Mouse (Mus musculus): Measurements from ENCODE around the gene Numbl. TPM values are rescaled to one million over a fixed set of nuclear protein-coding genes. Genes with fewer than 3 reads are reported as not detected.

Numbl gene
- total and polyA plus RNA-seq, 3 experiments: 0.81 to 2.9 (median 2.3) TPM

GRCm38 (mm10) chr7:27257046-27257851, 984 bp upstream of the Numbl start:
- no peak overlapping the region for H3K4me3 ChIP-seq (replicated peaks in 1 of 3; ENCODE audit: low read depth in 2 of 3, low read length in 2 of 3, poor library complexity in 1 of 3)
- no peak overlapping the region for H3K27ac ChIP-seq (ENCODE audit: insufficient read depth, low read depth)
- in situ Hi-C loops (cut with MboI; ENCODE audit: low pct_ligation_motif_present, low pct_unique_long_range_greater_than_20kb, low sequenced_read_pairs) (no loop called here), dilution Hi-C loops (cut with MboI; ENCODE audit: extremely low pct_ligation_motif_present, extremely low pct_unique_long_range_greater_than_20kb, low sequenced_read_pairs) (no loop called here)
- H3K9me3 ChIP-seq (replicated peaks; ENCODE audit: low read length): peaks cover 6% of the 10 kb centered on the region
- H3K4me2 ChIP-seq (ENCODE audit: insufficient read depth, low read depth, poor library complexity, severe bottlenecking): no peak overlapping the region
- TF ChIP-seq MYC (IDR thresholded peaks at IDR 0.05; ENCODE audit: low read depth, low read length) (no peak), HCFC1 (IDR thresholded peaks at IDR 0.05; ENCODE audit: low read depth, low read length) (no peak), CHD1 (IDR thresholded peaks at IDR 0.05; ENCODE audit: low read depth, low read length) (no peak), MAFK (IDR thresholded peaks at IDR 0.05; ENCODE audit: insufficient replicate concordance, low read length) (no peak), MAX (IDR thresholded peaks at IDR 0.05; ENCODE audit: low read length) (no peak), JUN (IDR thresholded peaks at IDR 0.05; ENCODE audit: insufficient read depth, low read depth, low read length) (no peak), ZKSCAN1 (IDR thresholded peaks at IDR 0.05; ENCODE audit: borderline replicate concordance, low read depth, low read length) (no peak), KAT2A (IDR thresholded peaks at IDR 0.05; ENCODE audit: insufficient replicate concordance, low read length) (no peak), IRF4 (IDR thresholded peaks at IDR 0.05; ENCODE audit: low read depth, low read length) (no peak), E2F4 (IDR thresholded peaks at IDR 0.05; ENCODE audit: insufficient replicate concordance, low read depth, low read length) (no peak), ZMIZ1 (IDR thresholded peaks at IDR 0.05; ENCODE audit: low read depth, low read length) (no peak), CHD2 (IDR thresholded peaks at IDR 0.05; ENCODE audit: low read length) (no peak), RAD21 (IDR thresholded peaks at IDR 0.05; ENCODE audit: low read depth, low read length) (no peak), ZNF384 (IDR thresholded peaks at IDR 0.05; ENCODE audit: low read depth, low read length) (no peak), POLR2AphosphoS2 (IDR thresholded peaks at IDR 0.05; ENCODE audit: low read depth, low read length) (no peak)
- no peak for DNase-seq (ENCODE audit: extremely low read depth)
- H3K4me1 ChIP-seq (ENCODE audit: control insufficient read depth in 1 of 2, insufficient read depth in 2 of 2): peaks cover 5 to 21% of the 10 kb centered on the region in 2 experiments
- H3K36me3 ChIP-seq (replicated peaks in 1 of 2; ENCODE audit: control insufficient read depth in 1 of 2, insufficient read depth in 1 of 2, low read length in 1 of 2): peaks cover 16 to 52% of the 10 kb centered on the region in 2 experiments
- no peaks in the 10 kb centered on the region for H3K79me2 ChIP-seq (replicated peaks; ENCODE audit: control insufficient read depth, extremely low read depth, insufficient read depth, poor library complexity, severe bottlenecking)
- H3K27me3 ChIP-seq (replicated peaks): no peaks in the 10 kb centered on the region
- no peak overlapping the region for H3K9ac ChIP-seq (ENCODE audit: insufficient read depth, low read depth)

GRCm38 (mm10) chr7:27257852-27258204, 405 bp upstream of the Numbl start:
- Histone ChIP-seq H3K27me3 (replicated peaks) (no peaks in the 10 kb centered on the region), H3K9ac (ENCODE audit: insufficient read depth, low read depth) (peak overlapping the region; percentile 61), H3K4me1 (ENCODE audit: control insufficient read depth in 1 of 2, insufficient read depth in 2 of 2) (peaks cover 5 to 21% of the 10 kb centered on the region in 2 experiments), H3K36me3 (replicated peaks in 1 of 2; ENCODE audit: control insufficient read depth in 1 of 2, insufficient read depth in 1 of 2, low read length in 1 of 2) (peaks cover 13 to 52% of the 10 kb centered on the region in 2 experiments), H3K4me2 (ENCODE audit: insufficient read depth, low read depth, poor library complexity, severe bottlenecking) (peak overlapping the region; percentile 90), H3K27ac (ENCODE audit: insufficient read depth, low read depth) (no peak overlapping the region; the same call in 1 of the 2 replicates), H3K79me2 (replicated peaks; ENCODE audit: control insufficient read depth, extremely low read depth, insufficient read depth, poor library complexity, severe bottlenecking) (no peaks in the 10 kb centered on the region), H3K9me3 (replicated peaks; ENCODE audit: low read length) (peaks cover 6% of the 10 kb centered on the region), H3K4me3 (replicated peaks in 1 of 3; ENCODE audit: low read depth in 2 of 3, low read length in 2 of 3, poor library complexity in 1 of 3) (peak overlapping the region in 2 of 3 experiments; percentile 30 to 58)
- TF ChIP-seq UBTF (IDR thresholded peaks at IDR 0.05; ENCODE audit: low read depth, low read length) (no peak), PAX5 (IDR thresholded peaks at IDR 0.05; ENCODE audit: low read length) (no peak), RAD21 (IDR thresholded peaks at IDR 0.05; ENCODE audit: low read depth, low read length) (no peak), JUND (conservative IDR thresholded peaks at IDR 0.05; ENCODE audit: low read depth, low read length) (no peak), TBP (conservative IDR thresholded peaks at IDR 0.05; ENCODE audit: low read depth, low read length) (no peak), POLR2AphosphoS2 (IDR thresholded peaks at IDR 0.05; ENCODE audit: low read depth, low read length) (no peak), SIN3A (IDR thresholded peaks at IDR 0.05; ENCODE audit: low read length) (no peak), GABPA (IDR thresholded peaks at IDR 0.05; ENCODE audit: insufficient replicate concordance, low read depth, low read length) (no peak), MAFK (IDR thresholded peaks at IDR 0.05; ENCODE audit: insufficient replicate concordance, low read length) (no peak), ZMIZ1 (IDR thresholded peaks at IDR 0.05; ENCODE audit: low read depth, low read length) (no peak)
- DNase-seq (ENCODE audit: extremely low read depth): no peak
- dilution Hi-C loops (cut with MboI; ENCODE audit: extremely low pct_ligation_motif_present, extremely low pct_unique_long_range_greater_than_20kb, low sequenced_read_pairs) (no loop called here), in situ Hi-C loops (cut with MboI; ENCODE audit: low pct_ligation_motif_present, low pct_unique_long_range_greater_than_20kb, low sequenced_read_pairs) (no loop called here)
